Mouse (Mus musculus): ENCODE measurements around the gene Ica1. TPM values are rescaled to one million over a fixed set of nuclear protein-coding genes. Genes with fewer than 3 reads are reported as not detected.

Gene Ica1
- polyA plus RNA-seq (2014; fragmentation: Illumina TruSeq; extraction: RNeasy Lipid Tissue Mini Kit (QIAGEN cat#74804); ENCODE audit: low replicate concordance): 10.8 TPM

DNA sequence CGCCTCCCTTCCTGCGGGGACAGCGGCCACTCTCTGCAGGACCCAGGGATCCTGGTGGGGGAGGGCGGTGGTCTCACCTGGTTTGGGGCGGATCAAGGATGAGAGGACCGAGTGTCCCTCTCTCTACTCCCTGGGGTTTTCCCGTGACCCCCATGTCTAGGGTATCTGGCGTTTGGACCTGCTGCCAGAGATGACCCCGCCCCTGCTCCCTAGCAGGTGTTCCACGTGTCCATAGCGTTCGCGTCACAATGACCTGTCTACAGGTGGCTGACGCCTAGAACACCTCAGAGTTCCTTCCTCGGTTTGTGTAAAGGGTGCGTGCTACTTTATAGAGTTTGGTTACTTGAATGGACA is at the start of gene Ica1:
Gene Ica1, minus strand, starts transcription at position 193 of the 354 bp plus-strand sequence.

Other genes with a start within 250 kb of the Ica1 start
- not detected for gene Nxph1, start 169.9 kb upstream of the Ica1 start, polyA plus RNA-seq (2014; fragmentation: Illumina TruSeq; extraction: RNeasy Lipid Tissue Mini Kit (QIAGEN cat#74804); ENCODE audit: low replicate concordance)